Comparison of ENCODE assay signal across 8 mouse cellular contexts in genomic region chr7:141215101-141215879, GRCm38 (mm10). TPM values are rescaled to one million over a fixed set of nuclear protein-coding genes. Genes with fewer than 3 reads are reported as not detected.
A peak's percentile ranks its signal among the peaks of the same experiment; 100 is the strongest.
DNase-seq lines count a peak whose midpoint lies in the region; ATAC-seq and TF ChIP-seq lines count a peak whose summit lies in the region.

Gene Rassf7, plus strand, starts transcription at chr7:141215860.

- H3K9ac ChIP-seq in ES-E14 (ENCODE audit: insufficient read depth, low read depth, low read length, poor library complexity, severe bottlenecking): peak within 1 kb of the TSS; percentile 85
- peak within 1 kb of the TSS; percentile 68 for H3K9ac ChIP-seq in forebrain, embryonic 15.5 days (replicated peaks)
- peak within 1 kb of the TSS; percentile 64 for H3K9ac ChIP-seq in lung, embryonic 14.5 days

- no peak for TF ChIP-seq CTCF in lung, embryonic 14.5 days (IDR thresholded peaks at IDR 0.05; ENCODE audit: low read depth)

- in situ Hi-C loops in ES-E14 (cut with MboI; ENCODE audit: low sequenced_read_pairs in 2 of 2, unreplicated experiment in 2 of 2): no loop called here

- peak within 1 kb of the TSS; percentile 97 for H3K4me2 ChIP-seq in forebrain, embryonic 15.5 days (replicated peaks)
- peak within 1 kb of the TSS; percentile 96 for H3K4me2 ChIP-seq in lung, embryonic 14.5 days

- H3K36me3 ChIP-seq in ES-E14 (ENCODE audit: control insufficient read depth, insufficient read depth, low read length, poor library complexity, severe bottlenecking): peaks cover 18% of the 10 kb centered on the region
- H3K36me3 ChIP-seq in forebrain, embryonic 15.5 days: no peaks in the 10 kb centered on the region; the same call in 1 of the 2 replicates
- peaks cover 15% of the 10 kb centered on the region; the same call in 1 of the 2 replicates for H3K36me3 ChIP-seq in lung, embryonic 14.5 days (ENCODE audit: insufficient read depth)

- WGBS in forebrain, embryonic 15.5 days: under 1% methylated on average over 41 of the region's 41 CpGs
- WGBS in lung, embryonic 14.5 days: under 1% methylated on average over 41 of the region's 41 CpGs

- DNase-seq in ES-E14 (ENCODE audit: low read depth, low spot score): peak; percentile 99
- DNase-seq in cerebellum, adult 11-12 months: peak; percentile 91
- peak; percentile 76 for DNase-seq in heart, postnatal 25 days (ENCODE audit: low spot score)
- DNase-seq in layer of hippocampus, adult 18-20 months (ENCODE audit: low spot score in 2 of 2): peak; percentile 68 to 79
- DNase-seq in lung, embryonic 14.5 days: peak; percentile 97
- peak; percentile 91 for DNase-seq in ovary, adult 18-20 months (ENCODE audit: low spot score)
- peak; percentile 96 for DNase-seq in thymus, postnatal 0 days (ENCODE audit: low spot score)

- intact Hi-C loops in heart, postnatal 25 days (cut with DNase I): no loop called here

- peak within 1 kb of the TSS; percentile 89 to 99 for H3K4me3 ChIP-seq in ES-E14 (ENCODE audit: insufficient read depth in 1 of 2, low read depth in 1 of 2, low read length in 2 of 2, poor library complexity in 1 of 2, severe bottlenecking in 1 of 2)
- H3K4me3 ChIP-seq in forebrain, embryonic 15.5 days: peak within 1 kb of the TSS; percentile 87
- H3K4me3 ChIP-seq in lung, embryonic 14.5 days (ENCODE audit: low read depth, low read length): peak within 1 kb of the TSS; percentile 64

- peak within 1 kb of the TSS; percentile 95 for H3K27ac ChIP-seq in ES-E14 (ENCODE audit: insufficient read depth, low read depth, low read length, poor library complexity, severe bottlenecking)
- peak within 1 kb of the TSS; percentile 72 for H3K27ac ChIP-seq in forebrain, embryonic 15.5 days (replicated peaks)
- H3K27ac ChIP-seq in lung, embryonic 14.5 days (ENCODE audit: low read depth): peak within 1 kb of the TSS; percentile 92

- H3K9me3 ChIP-seq in ES-E14 (ENCODE audit: control insufficient read depth, insufficient read depth, low read depth, low read length): no peaks in the 10 kb centered on the region
- H3K9me3 ChIP-seq in forebrain, embryonic 15.5 days: no peaks in the 10 kb centered on the region
- no peaks in the 10 kb centered on the region for H3K9me3 ChIP-seq in lung, embryonic 14.5 days (ENCODE audit: low read depth, low read length)

- no peaks in the 10 kb centered on the region for H3K27me3 ChIP-seq in forebrain, embryonic 15.5 days
- H3K27me3 ChIP-seq in lung, embryonic 14.5 days (ENCODE audit: insufficient read depth, low read length): no peaks in the 10 kb centered on the region

- peaks cover 3 to 36% of the 10 kb centered on the region in 2 experiments; a peak in 3 of 4 replicates for H3K4me1 ChIP-seq in ES-E14 (ENCODE audit: control insufficient read depth in 2 of 2, insufficient read depth in 2 of 2, low read length in 2 of 2, poor library complexity in 1 of 2)
- peaks cover 19% of the 10 kb centered on the region for H3K4me1 ChIP-seq in forebrain, embryonic 15.5 days
- H3K4me1 ChIP-seq in lung, embryonic 14.5 days (ENCODE audit: insufficient read depth): peaks cover 6% of the 10 kb centered on the region; the same call in 1 of the 2 replicates

- ATAC-seq in forebrain, embryonic 15.5 days (replicated peaks): peak; percentile 96
- ATAC-seq in lung, embryonic 14.5 days (ENCODE audit: insufficient read depth): peak; percentile 94

TF ChIP-seq in ES-E14, 5 proteins besides CTCF, POLR2A, EP300 and RAD21:
- peak; percentile 40; the same call in 1 of the 2 replicates for TF ChIP-seq HCFC1 (IDR thresholded peaks at IDR 0.05; ENCODE audit: borderline replicate concordance, insufficient read depth, low read length)
- TF ChIP-seq ZNF384 (IDR thresholded peaks at IDR 0.05; ENCODE audit: low read depth, low read length): no peak
- TF ChIP-seq CHD2 (IDR thresholded peaks at IDR 0.05; ENCODE audit: low read depth, low read length): peak; percentile 30; the same call in 1 of the 2 replicates

RNA-seq across cellular contexts. Expression of gene Rassf7, which starts in this region (rescaled TPM):
- 32.2 and 44.3 TPM in 2 replicates for total RNA-seq in ES-E14 (2012; rRNA removed)
- 24.6 and 26.9 TPM in 2 replicates for polyA plus RNA-seq in forebrain, embryonic 15.5 days (2015; fragmentation: Nextera tagmentation; extraction: Ambion mirVana)
- total RNA-seq in heart, postnatal 25 days (2021): under 1 TPM; 0.62 to 0.64 TPM
- total RNA-seq in layer of hippocampus, adult 18-20 months (2021): 1 to 10 TPM in 1 of 2 experiments, under 1 TPM in 1; 0.71 to 1.5 TPM
- 38.9 and 41.1 TPM in 2 replicates for polyA plus RNA-seq in lung, embryonic 14.5 days (2014; fragmentation: Nextera tagmentation; extraction: Ambion mirVana)
- 19.7 and 20.6 TPM in 2 replicates for polyA plus RNA-seq in thymus, postnatal 0 days (2015; fragmentation: Nextera tagmentation; extraction: Ambion mirVana)

Comparison
In these comparisons a context has a peak if more than half of its experiments do, and no peak if none do; other contexts are left out.
1. Peak in every context shown above with its lines: DNase-seq, ATAC-seq, H3K4me3 ChIP-seq and H3K27ac ChIP-seq.
2. RNA of gene Rassf7 (total RNA-seq): 32.2 to 44.3 TPM in ES-E14; 0.71 to 1.5 TPM in layer of hippocampus, adult 18-20 months and 0.62 to 0.64 TPM in heart, postnatal 25 days; every median in the first group is over 10 times any median in the second.
3. Peak in DNase-seq in heart, postnatal 25 days; RNA of the gene not detected or under 1 TPM.